Mouse (Mus musculus) E14TG2a.4 (cell line): ENCODE data around the gene Trim38.
"Not testable (repeated sequence)": the region's sequence is repeated elsewhere in the genome, so short reads cannot be mapped to it uniquely, and the experiment has no call there.

Experiments
- H3K27me3 ChIP-seq: 2 replicates; pipeline ENCODE4 v1.6.1; 2014; ENCODE audit warnings: low read length, control low read depth; ENCODE audit not compliant: insufficient read depth
- H3K36me3 ChIP-seq: 2 replicates; pipeline ENCODE4 v1.6.1; 2014; ENCODE audit warnings: low read length, control low read depth; ENCODE audit not compliant: insufficient read depth
- H3K4me1 ChIP-seq: replicated peaks from 2 replicates; pipeline ENCODE4 v1.6.1; 2014; ENCODE audit warnings: low read depth, low read length, control low read depth
- H3K4me3 ChIP-seq: replicated peaks from 2 replicates; pipeline ENCODE4 v1.5.1; 2014; ENCODE audit warnings: mild to moderate bottlenecking, low read length
- H3K9me3 ChIP-seq: 2 replicates; pipeline ENCODE4 v1.6.1; 2014; ENCODE audit warnings: low read length, control low read depth
- CTCF ChIP-seq: conservative IDR thresholded peaks from 2 replicates; pipeline ENCODE4 v1.5.1; 2014; ENCODE audit warnings: low read length
- NANOG ChIP-seq: IDR thresholded peaks from 2 replicates; pipeline ENCODE4 v1.6.1; 2014; ENCODE audit warnings: borderline replicate concordance, low read length, mixed read lengths
- POU5F1 ChIP-seq: IDR thresholded peaks from 2 replicates; pipeline ENCODE4 v1.6.1; 2014; ENCODE audit warnings: low read length, borderline replicate concordance

Trim38 gene

GRCm38 (mm10) chr13:23751478-23751956, 18.2 kb upstream of the Trim38 start:
- Histone ChIP-seq H3K36me3 (no peaks in the 10 kb centered on the region), H3K9me3 (no peaks in the 10 kb centered on the region), H3K27me3 (no peaks in the 10 kb centered on the region), H3K4me1 (peaks cover 46% of the 10 kb centered on the region), H3K4me3 (peak overlapping the region; percentile 65)
- TF ChIP-seq NANOG (no peak), CTCF (no peak), POU5F1 (no peak)

GRCm38 (mm10) chr13:23752067-23752741, 17.5 kb upstream of the Trim38 start, which contains the start of gene Hist1h3b:
Gene Hist1h3b (plus strand): TSS chr13:23752267.
- H3K27me3 ChIP-seq, H3K9me3 ChIP-seq, H3K36me3 ChIP-seq: not testable (repeated sequence)
- peaks cover 45% of the 10 kb centered on the region for H3K4me1 ChIP-seq
- H3K4me3 ChIP-seq, result peak within 1 kb of the TSS; percentile 65

- peak overlapping the region; percentile 64 for H3K4me3 ChIP-seq
- no peaks in the 10 kb centered on the region for H3K36me3 ChIP-seq
- TF ChIP-seq CTCF, result no peak
- no peak for TF ChIP-seq NANOG
- no peak for TF ChIP-seq POU5F1
- H3K4me1 ChIP-seq, result peaks cover 41% of the 10 kb centered on the region
- no peaks in the 10 kb centered on the region for H3K27me3 ChIP-seq
- H3K9me3 ChIP-seq, result no peaks in the 10 kb centered on the region
Observed at GRCm38 (mm10) chr13:23752742-23753172, 17.0 kb upstream of the Trim38 start.

GRCm38 (mm10) chr13:23753314-23754078, 16.2 kb upstream of the Trim38 start:
- Histone ChIP-seq H3K4me1 (peaks cover 45% of the 10 kb centered on the region), H3K36me3 (no peaks in the 10 kb centered on the region), H3K27me3 (no peaks in the 10 kb centered on the region), H3K9me3 (no peaks in the 10 kb centered on the region), H3K4me3 (peak overlapping the region; percentile 64; the same call in 1 of the 2 replicates)
- TF ChIP-seq NANOG, result no peak

GRCm38 (mm10) chr13:23755000-23755399, 14.7 kb upstream of the Trim38 start:
- Histone ChIP-seq H3K9me3 (no peaks in the 10 kb centered on the region), H3K27me3 (no peaks in the 10 kb centered on the region), H3K4me1 (peaks cover 45% of the 10 kb centered on the region), H3K4me3 (no peak overlapping the region), H3K36me3 (no peaks in the 10 kb centered on the region)
- TF ChIP-seq CTCF, result no peak
- no peak for TF ChIP-seq POU5F1
- TF ChIP-seq NANOG, result no peak

GRCm38 (mm10) chr13:23756790-23757189, 12.9 kb upstream of the Trim38 start, which contains the start of gene Hist1h4b:
Gene Hist1h4b (plus strand): TSS chr13:23757013.
- no peaks in the 10 kb centered on the region for H3K36me3 ChIP-seq
- TF ChIP-seq POU5F1 (no peak), CTCF (no peak), NANOG (no peak)
- H3K4me3 ChIP-seq, result peak within 1 kb of the TSS; percentile 59
- H3K27me3 ChIP-seq, result no peaks in the 10 kb centered on the region
- H3K4me1 ChIP-seq, result peaks cover 39% of the 10 kb centered on the region
- H3K9me3 ChIP-seq, result no peaks in the 10 kb centered on the region

GRCm38 (mm10) chr13:23757211-23757773, 12.4 kb upstream of the Trim38 start:
- H3K4me1 ChIP-seq, result peaks cover 39% of the 10 kb centered on the region
- TF ChIP-seq NANOG, result no peak
- H3K27me3 ChIP-seq, result no peaks in the 10 kb centered on the region
- H3K9me3 ChIP-seq, result no peaks in the 10 kb centered on the region
- no peaks in the 10 kb centered on the region for H3K36me3 ChIP-seq
- peak overlapping the region; percentile 59 for H3K4me3 ChIP-seq

- no peaks in the 10 kb centered on the region for H3K36me3 ChIP-seq
- peak overlapping the region; percentile 59 for H3K4me3 ChIP-seq
- no peaks in the 10 kb centered on the region for H3K9me3 ChIP-seq
- H3K27me3 ChIP-seq, result no peaks in the 10 kb centered on the region
- TF ChIP-seq NANOG (no peak), POU5F1 (no peak), CTCF (no peak)
- peaks cover 39% of the 10 kb centered on the region for H3K4me1 ChIP-seq
Observed at GRCm38 (mm10) chr13:23757921-23758320, 11.8 kb upstream of the Trim38 start.
